Mouse (Mus musculus) heart, embryonic 13.5 days (tissue): ENCODE measurements at regions not wholly inside any gene's neighbourhood (a gene's known extent, or its start where the extent isn't known, plus 50 kb on each side); places are given as distances from the start of the nearest gene placed in this dataset.

Experiments used
- ATAC-seq: fragments of 200-750 bp; cut with Nextera tagmentation; 2 replicates; pipeline ENCODE4 v1.8.0; 2017; ENCODE audit warnings: moderate TSS enrichment; ENCODE audit not compliant: insufficient number of reproducible peaks, low FRiP score, low TSS enrichment; ENCODE audit errors: extremely low read depth
- H3K27ac ChIP-seq: fragments of 300-500 bp; sonication (generic); replicated peaks from 2 replicates; pipeline ENCODE4 v1.5.1; 2015; ENCODE audit warnings: moderate library complexity, mild to moderate bottlenecking, inconsistent platforms
- H3K27me3 ChIP-seq: fragments of 300-500 bp; sonication (generic); replicated peaks from 2 replicates; pipeline ENCODE4 v1.6.1; 2015; ENCODE audit warnings: mild to moderate bottlenecking, inconsistent platforms
- H3K36me3 ChIP-seq: fragments of 300-500 bp; sonication (generic); 2 replicates; pipeline ENCODE4 v1.6.1; 2015; ENCODE audit warnings: mild to moderate bottlenecking, inconsistent platforms
- H3K4me1 ChIP-seq: fragments of 300-500 bp; sonication (generic); 2 replicates; pipeline ENCODE4 v1.6.1; 2015; ENCODE audit warnings: inconsistent platforms
- H3K4me2 ChIP-seq: fragments of 300-500 bp; sonication (generic); 2 replicates; pipeline ENCODE4 v1.6.1; 2015; ENCODE audit warnings: inconsistent platforms, mild to moderate bottlenecking, moderate library complexity
- H3K4me3 ChIP-seq: fragments of 300-500 bp; sonication (generic); 2 replicates; pipeline ENCODE4 v1.5.1; 2015; ENCODE audit warnings: moderate library complexity, mild to moderate bottlenecking, inconsistent platforms
- H3K9ac ChIP-seq: fragments of 300-500 bp; sonication (generic); 2 replicates; pipeline ENCODE4 v1.6.1; 2015; ENCODE audit warnings: inconsistent platforms, mild to moderate bottlenecking, moderate library complexity
- H3K9me3 ChIP-seq: fragments of 300-500 bp; sonication (generic); 2 replicates; pipeline ENCODE4 v1.6.1; 2016; ENCODE audit warnings: inconsistent platforms
- WGBS: fragments of 180-500 bp; shearing (Covaris S2); methylation state at CpG from one replicate; pipeline ENCODE4 v1.1.7; 2015; ENCODE audit warnings: mixed read lengths; 5-methylcytosine and 5-hydroxymethylcytosine counted together

DNA sequence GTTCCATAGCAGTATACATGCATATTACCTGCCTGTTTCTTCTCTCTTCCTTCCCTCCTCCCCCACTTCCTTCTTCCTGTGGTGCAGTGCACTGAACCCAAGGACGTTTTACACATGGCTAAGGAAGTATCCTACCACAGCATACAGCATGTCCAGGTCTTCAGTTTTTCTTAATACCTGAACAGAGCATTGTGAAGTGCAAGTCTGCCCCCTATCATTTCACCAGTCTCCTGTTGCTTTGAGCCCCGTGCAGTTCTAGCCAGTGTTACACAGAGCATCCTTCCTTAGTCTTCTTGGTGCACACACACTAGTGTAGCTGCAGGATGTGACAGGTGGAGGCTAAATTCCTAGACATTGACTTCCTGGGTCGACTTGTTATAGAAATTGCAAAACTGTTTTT lies 53.7 kb upstream of the Foxb1 start:
- Histone ChIP-seq H3K9me3 (no peaks in the 10 kb centered on the region), H3K27ac (no peak overlapping the region), H3K27me3 (no peaks in the 10 kb centered on the region), H3K4me2 (no peak overlapping the region), H3K4me3 (no peak overlapping the region), H3K9ac (no peak overlapping the region), H3K36me3 (no peaks in the 10 kb centered on the region), H3K4me1 (no peaks in the 10 kb centered on the region)
- no peak for ATAC-seq
- 41% methylated on average over 3 of the region's 3 CpGs for WGBS

DNA sequence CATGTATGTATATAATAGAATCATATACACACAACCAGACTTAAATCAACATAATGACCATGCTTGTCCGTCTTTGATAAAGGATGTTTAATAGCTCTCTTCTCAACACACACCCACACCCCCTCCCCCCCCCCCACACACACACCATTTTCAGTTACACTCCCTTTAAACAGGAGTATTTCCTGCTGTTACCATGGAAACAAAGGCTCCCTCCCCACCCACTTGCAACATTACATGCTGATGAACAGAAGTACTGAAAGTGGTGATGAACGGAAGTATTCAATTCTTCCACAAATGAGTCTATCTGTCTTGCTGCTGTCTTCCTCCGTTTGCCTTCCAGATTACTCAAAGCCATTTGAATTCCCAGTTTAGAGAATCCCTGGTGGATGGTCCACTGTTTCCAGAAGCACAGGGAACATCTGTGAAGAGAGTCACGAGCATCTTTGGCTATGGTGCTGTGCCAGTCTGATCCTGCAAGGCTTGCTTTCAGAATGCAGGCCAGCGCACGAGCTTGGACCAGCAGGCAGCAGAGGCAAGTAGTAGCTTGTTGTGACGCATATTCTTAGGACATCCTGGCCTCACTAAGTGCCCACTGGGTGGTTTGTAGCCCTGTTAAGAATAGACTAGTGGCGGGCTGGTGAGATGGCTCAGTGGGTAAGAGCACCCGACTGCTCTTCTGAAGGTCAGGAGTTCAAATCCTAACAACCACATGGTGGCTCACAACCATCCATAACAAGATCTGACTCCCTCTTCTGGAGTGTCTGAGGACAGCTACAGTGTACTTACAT lies 62.6 kb upstream of the Foxb1 start:
- H3K4me1 ChIP-seq, result no peaks in the 10 kb centered on the region
- H3K9me3 ChIP-seq, result no peaks in the 10 kb centered on the region
- H3K4me2 ChIP-seq, result no peak overlapping the region
- H3K9ac ChIP-seq, result no peak overlapping the region
- no peak for ATAC-seq
- H3K36me3 ChIP-seq, result no peaks in the 10 kb centered on the region
- H3K27ac ChIP-seq, result no peak overlapping the region
- H3K4me3 ChIP-seq, result no peak overlapping the region
- 67% methylated on average over 9 of the region's 9 CpGs for WGBS
- H3K27me3 ChIP-seq, result no peaks in the 10 kb centered on the region; the same call in 1 of the 2 replicates

- no peaks in the 10 kb centered on the region for H3K36me3 ChIP-seq
- ATAC-seq, result no peak
- 78% methylated on average over 6 of the region's 6 CpGs for WGBS
- H3K27me3 ChIP-seq, result no peaks in the 10 kb centered on the region
- H3K9ac ChIP-seq, result no peak overlapping the region
- no peak overlapping the region for H3K4me2 ChIP-seq
- no peaks in the 10 kb centered on the region for H3K4me1 ChIP-seq
- H3K4me3 ChIP-seq, result no peak overlapping the region
- no peaks in the 10 kb centered on the region for H3K9me3 ChIP-seq
- H3K27ac ChIP-seq, result no peak overlapping the region
These were observed 67.7 kb upstream of the Foxb1 start for GRCm38 (mm10) chr9:69828428-69828827.

DNA sequence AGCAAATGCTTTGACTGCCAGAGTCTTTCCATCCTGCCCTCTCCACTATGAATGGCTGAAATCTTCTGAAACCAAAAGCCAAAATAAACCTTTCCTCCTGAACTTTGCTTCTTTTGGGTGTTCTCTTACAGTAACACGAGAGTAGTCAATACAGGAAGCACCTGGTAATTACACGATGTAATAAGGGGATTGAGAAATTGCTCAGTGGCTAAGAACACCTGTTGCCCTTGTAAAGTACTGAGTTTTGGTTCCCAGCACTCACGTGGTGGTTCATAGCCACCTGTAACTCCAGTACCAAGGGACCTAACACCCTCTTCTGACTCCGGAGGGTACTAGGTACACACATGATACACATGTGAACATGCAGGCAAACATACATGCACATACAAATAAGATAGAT lies 74.7 kb upstream of the Foxb1 start:
- Histone ChIP-seq H3K36me3 (no peaks in the 10 kb centered on the region), H3K4me1 (no peaks in the 10 kb centered on the region), H3K4me3 (no peak overlapping the region), H3K4me2 (no peak overlapping the region), H3K9me3 (no peaks in the 10 kb centered on the region), H3K27ac (no peak overlapping the region), H3K27me3 (no peaks in the 10 kb centered on the region), H3K9ac (no peak overlapping the region)
- no peak for ATAC-seq
- 67% methylated on average over 4 of the region's 4 CpGs for WGBS

DNA sequence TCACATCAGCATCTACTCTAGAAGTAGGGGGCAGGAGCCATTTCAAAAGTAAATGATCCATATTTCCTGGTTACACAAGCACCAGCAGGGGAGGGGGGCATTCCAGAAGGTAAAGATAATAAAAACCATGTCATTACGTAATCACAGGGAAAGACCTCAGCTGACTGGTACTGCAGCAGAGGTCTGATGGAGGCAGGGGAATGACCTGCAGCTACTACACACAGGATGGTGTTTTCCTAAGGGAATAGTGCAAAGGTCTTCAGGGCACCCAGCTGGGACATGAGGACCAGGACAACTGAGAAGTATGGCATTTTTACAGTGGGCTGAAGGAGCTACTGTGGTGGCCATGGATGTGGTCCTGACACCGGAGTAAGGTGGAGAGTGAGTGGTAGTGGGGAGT lies 78.5 kb upstream of the Foxb1 start:
- Histone ChIP-seq H3K4me1 (no peaks in the 10 kb centered on the region), H3K9me3 (no peaks in the 10 kb centered on the region), H3K4me3 (no peak overlapping the region), H3K9ac (no peak overlapping the region), H3K27me3 (no peaks in the 10 kb centered on the region), H3K36me3 (no peaks in the 10 kb centered on the region), H3K27ac (no peak overlapping the region), H3K4me2 (no peak overlapping the region)
- WGBS, result 72% methylated on average over 2 of the region's 2 CpGs
- ATAC-seq, result no peak

DNA sequence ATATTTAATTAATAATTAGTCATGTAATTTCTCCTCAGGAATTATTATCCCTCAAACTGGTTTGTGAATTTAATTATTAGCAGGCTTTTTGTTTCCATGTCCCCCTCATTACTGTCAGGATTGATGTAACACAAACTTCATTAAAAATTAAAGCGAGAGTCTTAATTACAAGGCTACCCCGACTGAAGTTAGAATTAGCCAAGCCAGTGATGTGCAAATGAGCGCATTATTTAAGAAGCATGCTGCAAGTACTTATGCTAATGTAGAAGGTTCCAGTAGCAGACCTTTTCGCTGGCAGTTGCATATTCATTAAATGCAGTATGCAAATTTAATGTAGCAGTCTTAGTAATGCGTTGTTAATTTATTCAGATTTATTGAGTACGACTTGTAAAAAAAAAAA lies 84.0 kb upstream of the Foxb1 start:
- 0 out of 2 replicates have a peak, but pooled peaks cover 6% of the 10 kb centered on the region for H3K9me3 ChIP-seq
- no peak overlapping the region for H3K4me2 ChIP-seq
- no peak overlapping the region for H3K9ac ChIP-seq
- H3K27me3 ChIP-seq, result no peaks in the 10 kb centered on the region
- no peak overlapping the region for H3K27ac ChIP-seq
- H3K4me3 ChIP-seq, result no peak overlapping the region
- 67% methylated on average over 6 of the region's 6 CpGs for WGBS
- no peaks in the 10 kb centered on the region for H3K36me3 ChIP-seq
- no peaks in the 10 kb centered on the region for H3K4me1 ChIP-seq
- ATAC-seq, result no peak

GRCm38 (mm10) chr9:69845210-69845609 lies 84.5 kb upstream of the Foxb1 start:
- H3K27ac ChIP-seq, result no peak overlapping the region
- H3K9me3 ChIP-seq, result 0 out of 2 replicates have a peak, but pooled peaks cover 6% of the 10 kb centered on the region
- H3K4me3 ChIP-seq, result no peak overlapping the region
- H3K4me2 ChIP-seq, result no peak overlapping the region
- 70% methylated on average over 9 of the region's 9 CpGs for WGBS
- H3K4me1 ChIP-seq, result no peaks in the 10 kb centered on the region
- no peaks in the 10 kb centered on the region for H3K27me3 ChIP-seq
- ATAC-seq, result no peak
- no peaks in the 10 kb centered on the region for H3K36me3 ChIP-seq
- no peak overlapping the region for H3K9ac ChIP-seq

GRCm38 (mm10) chr9:69856621-69857020 lies 95.9 kb upstream of the Foxb1 start:
- Histone ChIP-seq H3K27me3 (no peaks in the 10 kb centered on the region), H3K36me3 (no peaks in the 10 kb centered on the region), H3K4me1 (no peaks in the 10 kb centered on the region), H3K4me2 (no peak overlapping the region), H3K9ac (no peak overlapping the region), H3K27ac (no peak overlapping the region), H3K9me3 (no peaks in the 10 kb centered on the region), H3K4me3 (no peak overlapping the region)
- 84% methylated on average over 7 of the region's 7 CpGs for WGBS
- no peak for ATAC-seq

DNA sequence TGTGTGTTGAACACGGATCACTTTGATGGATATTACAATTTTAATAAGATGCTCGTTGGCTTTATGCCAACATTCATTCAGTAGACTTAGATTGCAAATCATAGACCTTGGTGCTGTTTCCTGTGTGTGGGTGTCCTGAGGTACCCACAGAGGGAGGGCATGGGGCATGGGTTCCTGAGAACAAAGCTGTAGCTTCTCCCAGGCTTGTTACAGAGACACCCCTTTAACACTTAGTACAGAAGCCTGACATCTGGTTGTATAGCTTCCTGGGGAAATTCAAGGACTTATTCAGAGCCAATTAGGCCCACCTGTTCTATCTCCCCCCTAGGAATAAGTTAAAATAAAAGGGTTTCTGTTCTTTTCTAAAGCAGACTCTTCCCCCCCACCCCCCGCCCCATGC lies 97.9 kb upstream of the Foxb1 start:
- Histone ChIP-seq H3K4me1 (no peaks in the 10 kb centered on the region), H3K4me3 (no peak overlapping the region), H3K36me3 (no peaks in the 10 kb centered on the region), H3K27ac (no peak overlapping the region), H3K9ac (no peak overlapping the region), H3K9me3 (no peaks in the 10 kb centered on the region), H3K4me2 (no peak overlapping the region), H3K27me3 (no peaks in the 10 kb centered on the region)
- 67% methylated on average over 3 of the region's 3 CpGs for WGBS
- no peak for ATAC-seq

GRCm38 (mm10) chr9:69870182-69870581 lies 109.4 kb upstream of the Foxb1 start:
- no peaks in the 10 kb centered on the region for H3K9me3 ChIP-seq
- no peak overlapping the region for H3K4me3 ChIP-seq
- ATAC-seq, result no peak
- H3K36me3 ChIP-seq, result no peaks in the 10 kb centered on the region
- H3K9ac ChIP-seq, result no peak overlapping the region
- no peaks in the 10 kb centered on the region for H3K27me3 ChIP-seq
- WGBS, result 68% methylated on average over 4 of the region's 4 CpGs
- H3K4me2 ChIP-seq, result no peak overlapping the region
- H3K4me1 ChIP-seq, result no peaks in the 10 kb centered on the region
- H3K27ac ChIP-seq, result no peak overlapping the region

- Histone ChIP-seq H3K27ac (no peak overlapping the region), H3K36me3 (no peaks in the 10 kb centered on the region), H3K9ac (no peak overlapping the region), H3K4me1 (peaks cover 12% of the 10 kb centered on the region; the same call in 1 of the 2 replicates), H3K9me3 (no peaks in the 10 kb centered on the region), H3K4me2 (no peak overlapping the region), H3K27me3 (no peaks in the 10 kb centered on the region; the same call in 1 of the 2 replicates), H3K4me3 (no peak overlapping the region)
- 41% methylated on average over 5 of the region's 5 CpGs for WGBS
- ATAC-seq, result no peak
These were observed 102.9 kb upstream of the Bnip2 start for GRCm38 (mm10) chr9:69886351-69886750.

DNA sequence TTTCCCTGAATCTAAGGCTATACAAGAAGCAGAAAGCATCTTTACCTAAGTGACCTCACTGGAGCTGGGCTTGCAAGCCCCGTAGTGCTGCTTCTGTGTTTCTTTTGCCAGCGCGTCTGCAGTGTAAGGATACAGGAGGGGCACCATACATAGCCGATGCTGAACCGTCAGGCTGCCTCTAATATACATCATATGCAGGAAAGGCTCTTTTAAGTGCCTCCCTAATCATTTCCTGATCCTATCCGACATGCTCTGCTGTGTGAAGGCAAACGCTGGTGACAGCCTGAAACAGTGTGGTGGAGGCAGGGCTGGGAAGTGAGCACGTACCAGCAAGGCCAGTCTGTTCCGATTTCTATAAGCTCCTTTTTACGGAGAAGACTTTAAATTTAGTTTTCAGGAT lies 91.2 kb upstream of the Bnip2 start:
- no peak overlapping the region for H3K9ac ChIP-seq
- H3K36me3 ChIP-seq, result no peaks in the 10 kb centered on the region
- H3K27me3 ChIP-seq, result peaks cover 30% of the 10 kb centered on the region
- no peak for ATAC-seq
- H3K4me1 ChIP-seq, result peaks cover 6% of the 10 kb centered on the region; the same call in 1 of the 2 replicates
- 49% methylated on average over 10 of the region's 10 CpGs for WGBS
- H3K4me2 ChIP-seq, result no peak overlapping the region
- no peak overlapping the region for H3K4me3 ChIP-seq
- no peak overlapping the region for H3K27ac ChIP-seq
- H3K9me3 ChIP-seq, result no peaks in the 10 kb centered on the region
